In the genomic region with DNA sequence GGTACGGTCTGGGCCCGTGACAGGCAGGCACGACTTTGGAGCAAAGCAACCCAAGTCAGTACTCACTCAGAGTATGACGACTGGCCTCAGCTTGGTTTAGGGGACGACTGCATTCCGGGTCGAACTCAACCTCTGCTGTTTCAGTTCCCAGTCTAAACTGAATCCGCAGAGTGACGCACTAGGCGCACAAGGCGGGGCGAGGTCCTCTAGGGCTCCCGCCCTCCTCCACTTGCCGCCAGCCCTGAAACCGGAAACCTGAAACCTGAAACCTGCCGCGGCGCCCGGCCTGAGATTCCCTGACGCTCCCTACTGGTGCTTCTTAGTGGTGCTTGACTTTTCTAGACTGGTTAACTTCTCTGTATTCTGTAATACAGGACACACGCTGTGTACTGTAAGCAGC, we compare ENCODE assay signal across 8 mouse cellular contexts. TPM values are rescaled to one million over a fixed set of nuclear protein-coding genes. Genes with fewer than 3 reads are reported as not detected.
A peak's percentile ranks its signal among the peaks of the same experiment; 100 is the strongest.
DNase-seq lines count a peak whose midpoint lies in the region; ATAC-seq lines count a peak whose summit lies in the region.

No protein-coding gene starts in this region.

- H3K4me1 ChIP-seq in intestine, embryonic 14.5 days (replicated peaks; ENCODE audit: control insufficient read depth, insufficient read depth, low read length), result no peaks in the 10 kb centered on the region

- H3K4me2 ChIP-seq in intestine, embryonic 14.5 days (ENCODE audit: low read length), result peak overlapping the region; percentile 66

- intact Hi-C loops in left cerebral cortex, postnatal 14 days (cut with DNase I), result no loop called here

- under 1% methylated on average over 21 of the region's 21 CpGs for WGBS in intestine, embryonic 14.5 days

- H3K27ac ChIP-seq in intestine, embryonic 14.5 days (ENCODE audit: low read depth), result peak overlapping the region; percentile 80

- H3K4me3 ChIP-seq in intestine, embryonic 14.5 days (ENCODE audit: low read depth, low read length), result peak overlapping the region; percentile 52

- H3K9me3 ChIP-seq in intestine, embryonic 14.5 days (ENCODE audit: control insufficient read depth, low read length), result no peaks in the 10 kb centered on the region

- no peaks in the 10 kb centered on the region for H3K27me3 ChIP-seq in intestine, embryonic 14.5 days (replicated peaks; ENCODE audit: control insufficient read depth, insufficient read depth, low read length)

- no peaks in the 10 kb centered on the region for H3K36me3 ChIP-seq in intestine, embryonic 14.5 days (ENCODE audit: control insufficient read depth, insufficient read depth, low read length)

- ATAC-seq in intestine, embryonic 14.5 days (replicated peaks; ENCODE audit: low FRiP score, low TSS enrichment, low read depth), result peak; percentile 99

- peak; percentile 80 to 83 for DNase-seq in adrenal gland, adult 18-20 months (ENCODE audit: low spot score in 2 of 2)
- DNase-seq in embryo, embryonic 11 days, result peak; percentile 96
- peak; percentile 91 for DNase-seq in gastrocnemius, postnatal 25 days
- DNase-seq in intestine, embryonic 14.5 days (ENCODE audit: low spot score), result peak; percentile 92
- DNase-seq in left cerebral cortex, postnatal 14 days (ENCODE audit: low spot score in 2 of 2), result peak; percentile 31 to 63
- DNase-seq in mesoderm, embryonic 11.5 days (ENCODE audit: low read depth, low spot score), result peak; percentile 94
- peak; percentile 42 to 43 for DNase-seq in right cerebral cortex, postnatal 36 days (ENCODE audit: low spot score in 2 of 2)
- peak; percentile 83 for DNase-seq in yolk sac, embryonic 10.5 days (ENCODE audit: low spot score)

- H3K9ac ChIP-seq in intestine, embryonic 14.5 days (ENCODE audit: low read length), result peak overlapping the region; percentile 59

RNA-seq across cellular contexts. Expression of gene Cast, which starts 38.1 kb away (rescaled TPM):
- 10 to 100 TPM; 64.2 to 75.1 TPM for total RNA-seq in adrenal gland, adult 18-20 months (2021)
- 100 to 1,000 TPM in 1 of 2 experiments, 10 to 100 TPM in 1; 80.0 to 104 TPM for total RNA-seq in gastrocnemius, postnatal 25 days (2021)
- 26.5 and 28.4 TPM in 2 replicates for polyA plus RNA-seq in intestine, embryonic 14.5 days (2014; fragmentation: Nextera tagmentation; extraction: Ambion mirVana)
- total RNA-seq in left cerebral cortex, postnatal 14 days (2021), result 1 to 10 TPM; 7.0 to 7.1 TPM

Comparison
In these comparisons a context has a peak if more than half of its experiments do, and no peak if none do; other contexts are left out.
1. Peak in every context shown above with its lines: DNase-seq, ATAC-seq, H3K4me3 ChIP-seq and H3K27ac ChIP-seq.
2. DNase-seq: peak in every context shown above with its lines; median percentile 96 in embryo, embryonic 11 days; 94 in mesoderm, embryonic 11.5 days; 92 in intestine, embryonic 14.5 days; 91 in gastrocnemius, postnatal 25 days; 83 in yolk sac, embryonic 10.5 days; 82 in adrenal gland, adult 18-20 months; 47 in left cerebral cortex, postnatal 14 days; 42 in right cerebral cortex, postnatal 36 days.
3. RNA of gene Cast, which starts 38.1 kb away (total RNA-seq): 80.0 to 104 TPM in gastrocnemius, postnatal 25 days and 64.2 to 75.1 TPM in adrenal gland, adult 18-20 months; 7.0 to 7.1 TPM in left cerebral cortex, postnatal 14 days; every median in the first group is over 4 times any median in the second.